Mouse (Mus musculus): Measurements from ENCODE around the gene Gab1.

Gab1 gene

DNA sequence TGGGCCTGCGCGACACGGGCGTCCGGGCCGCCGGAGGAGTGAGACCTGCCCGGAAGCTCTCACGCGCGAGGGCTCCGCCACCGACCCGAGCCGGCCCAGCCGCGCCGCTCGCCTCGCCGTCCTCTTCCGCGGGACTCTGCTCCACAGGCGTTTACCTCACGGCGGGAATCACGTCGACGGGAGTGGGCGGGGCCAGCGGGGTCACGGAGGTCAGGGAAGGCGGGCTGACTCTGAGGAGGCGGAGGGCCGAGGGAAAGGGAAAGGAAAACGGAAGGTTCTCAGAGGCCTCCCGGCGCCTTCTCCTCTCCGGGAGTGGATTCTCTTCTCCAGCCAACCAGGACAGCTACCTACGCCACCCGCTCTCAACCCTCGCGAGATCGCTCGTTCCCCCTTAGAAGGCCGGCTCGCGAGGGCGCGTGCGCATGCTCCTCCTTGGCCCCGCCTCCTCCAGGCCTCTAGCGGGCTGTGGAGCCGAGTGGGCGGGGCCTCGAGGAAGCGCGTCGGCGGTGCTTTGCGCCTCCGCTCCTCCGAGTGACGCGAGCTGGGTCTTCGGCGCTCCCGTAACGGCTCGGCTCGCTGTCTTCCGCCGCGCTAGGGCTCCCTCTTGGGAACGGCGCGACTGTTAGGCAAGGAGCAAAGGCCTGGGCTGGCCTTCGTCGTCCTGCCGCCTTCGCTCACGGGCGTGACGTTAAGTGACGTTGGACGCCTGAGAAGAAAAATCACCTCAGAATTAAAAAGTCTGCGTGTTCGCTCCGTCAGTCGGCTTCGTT, 141.0 kb downstream of the Gab1 start, which contains the start of gene Smarca5:
Smarca5 (minus strand) TSS at position 343 of the 770 bp plus-strand sequence.
- peak; percentile 90 for DNase-seq (ENCODE audit: low spot score)

DNA sequence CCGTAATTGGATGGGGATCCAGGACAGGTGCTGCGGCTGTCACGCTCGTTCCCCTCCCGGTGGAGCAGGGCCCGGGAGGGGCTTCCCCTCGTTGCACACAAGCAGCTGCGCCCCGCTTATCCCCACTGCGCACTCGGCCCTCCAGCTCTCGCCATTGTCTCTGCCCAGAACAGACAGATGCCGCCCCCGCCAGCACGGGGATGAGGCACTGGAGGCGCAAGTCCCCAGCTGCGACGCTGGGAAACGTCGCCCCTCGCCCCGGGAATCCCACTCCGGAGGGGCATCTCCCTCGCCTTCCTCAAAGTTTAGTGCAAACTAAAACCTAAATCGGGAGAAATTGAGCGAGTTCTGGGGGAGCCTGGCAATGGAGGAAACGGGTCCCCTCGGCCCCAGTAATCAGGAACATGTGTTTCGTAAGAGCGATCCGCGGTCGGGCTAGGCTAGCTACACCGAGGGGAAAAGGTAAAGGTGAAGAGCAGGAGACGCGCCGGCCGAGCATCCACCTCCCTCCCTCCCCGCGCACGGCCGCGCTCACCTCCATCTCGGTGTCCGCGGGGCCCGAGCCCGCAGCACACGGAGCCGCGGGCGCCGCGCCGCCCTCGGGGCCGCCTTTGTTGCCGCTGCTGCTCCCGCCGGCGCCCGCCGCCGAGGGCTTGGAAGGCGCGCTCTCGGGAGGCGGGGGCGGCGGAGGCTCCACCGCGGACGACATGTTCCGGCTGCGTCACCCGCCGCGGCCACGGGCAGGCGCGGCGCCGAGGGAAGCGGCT, 141.7 kb downstream of the Gab1 start:
- DNase-seq (ENCODE audit: low spot score) = peak; percentile 39

DNA sequence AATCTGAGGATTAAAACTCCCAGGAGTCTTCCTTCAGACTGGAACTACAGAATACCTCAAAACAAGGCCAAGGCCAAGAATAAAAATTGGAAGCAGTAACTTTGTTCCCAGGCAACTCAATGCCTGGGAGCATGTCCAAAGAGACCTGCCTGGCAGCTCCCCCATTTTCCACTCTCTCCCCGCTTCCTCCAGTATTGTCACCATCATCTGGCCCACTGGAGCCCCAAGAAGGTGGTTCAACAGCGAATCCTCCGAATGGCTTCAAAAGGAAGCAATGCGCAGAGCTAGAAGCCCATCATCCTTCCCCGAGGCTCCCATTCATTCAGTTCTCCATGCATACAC, 142.3 kb downstream of the Gab1 start:
- DNase-seq (ENCODE audit: low spot score) = no peak

DNA sequence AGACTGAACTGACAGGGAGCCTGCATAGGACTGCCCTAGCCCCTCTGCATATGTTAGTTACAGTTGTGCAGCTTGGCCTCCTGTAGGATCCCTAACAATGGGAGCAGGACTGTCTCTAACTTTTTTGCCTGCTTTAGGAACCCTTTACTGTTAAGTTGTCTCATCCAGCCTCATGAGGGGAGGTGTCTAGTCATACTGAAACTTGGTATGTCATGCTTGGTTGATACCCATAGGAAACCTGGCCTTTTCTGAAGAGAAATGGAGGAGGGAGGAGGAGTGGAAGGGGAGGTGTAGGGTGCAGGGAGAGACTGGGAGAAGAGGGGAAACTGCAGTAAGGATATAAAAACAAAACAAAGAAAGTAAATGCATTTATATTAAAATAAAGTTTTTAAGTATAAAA, 148.0 kb downstream of the Gab1 start:
- DNase-seq (ENCODE audit: low spot score) = no peak

DNA sequence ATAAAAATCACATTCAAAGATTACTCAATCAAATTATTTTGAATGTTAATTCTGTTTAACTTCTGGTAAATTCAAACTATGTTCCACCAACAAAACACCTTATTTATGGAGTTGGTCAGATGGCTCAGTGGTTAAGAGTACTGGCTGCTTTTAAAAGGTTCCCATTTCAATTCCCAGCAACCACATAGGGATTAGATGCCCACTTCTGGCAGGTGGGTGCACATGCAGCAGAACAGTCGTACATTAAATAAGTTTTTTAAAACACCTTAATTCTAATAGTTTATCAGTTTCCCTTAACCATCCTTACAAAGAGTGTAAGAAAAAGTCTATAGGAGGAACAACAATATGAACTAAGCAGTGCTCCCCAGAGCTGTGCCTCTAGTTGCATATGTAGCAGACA, 165.9 kb downstream of the Gab1 start:
- no peak for DNase-seq (ENCODE audit: low spot score)
